Mouse (Mus musculus) ovary, adult 10 weeks (tissue): ENCODE data around the gene Ptpn6. TPM values are rescaled to one million over a fixed set of nuclear protein-coding genes. Genes with fewer than 3 reads are reported as not detected.

ENCODE experiments used
- polyA plus RNA-seq: library from polyadenylated mRNA; stranded (reverse); fragments of 350-450 nt; fragmentation: Illumina TruSeq; extraction: RNeasy Lipid Tissue Mini Kit (QIAGEN cat#74804); gene quantifications from one replicate; pipeline ENCODE4 v1.2.3, GENCODE M21; 2014

The Ptpn6 gene
- 4.1 TPM for polyA plus RNA-seq

DNA sequence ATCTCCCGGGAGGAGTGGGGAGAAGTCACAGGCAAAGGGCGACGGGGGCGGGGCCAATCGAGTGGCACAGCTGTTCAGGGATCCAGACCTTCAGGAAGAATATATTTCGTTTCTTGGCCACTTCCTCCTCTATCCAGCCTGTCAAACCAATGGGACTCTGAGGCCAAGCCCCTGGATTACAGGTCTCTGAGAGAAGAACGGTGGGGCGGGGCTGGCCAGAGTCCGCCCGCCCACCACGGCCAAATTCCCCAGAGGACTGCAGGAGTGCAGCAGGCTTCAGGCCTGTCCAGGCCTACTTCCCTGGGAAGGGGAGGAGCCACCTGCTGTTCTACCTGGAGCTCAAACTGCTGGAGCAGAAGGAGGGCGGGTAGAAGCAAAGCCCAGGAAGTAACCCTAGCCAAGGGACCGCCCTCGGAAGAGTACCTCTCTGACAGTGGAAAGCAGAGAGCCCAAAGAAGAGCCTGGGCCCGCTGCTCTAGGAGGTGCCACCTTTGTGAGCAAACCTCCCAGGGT, at the start of gene Ptpn6:
TSS of gene Ptpn6 (minus strand) at position 204 of the 513 bp plus-strand sequence.

DNA sequence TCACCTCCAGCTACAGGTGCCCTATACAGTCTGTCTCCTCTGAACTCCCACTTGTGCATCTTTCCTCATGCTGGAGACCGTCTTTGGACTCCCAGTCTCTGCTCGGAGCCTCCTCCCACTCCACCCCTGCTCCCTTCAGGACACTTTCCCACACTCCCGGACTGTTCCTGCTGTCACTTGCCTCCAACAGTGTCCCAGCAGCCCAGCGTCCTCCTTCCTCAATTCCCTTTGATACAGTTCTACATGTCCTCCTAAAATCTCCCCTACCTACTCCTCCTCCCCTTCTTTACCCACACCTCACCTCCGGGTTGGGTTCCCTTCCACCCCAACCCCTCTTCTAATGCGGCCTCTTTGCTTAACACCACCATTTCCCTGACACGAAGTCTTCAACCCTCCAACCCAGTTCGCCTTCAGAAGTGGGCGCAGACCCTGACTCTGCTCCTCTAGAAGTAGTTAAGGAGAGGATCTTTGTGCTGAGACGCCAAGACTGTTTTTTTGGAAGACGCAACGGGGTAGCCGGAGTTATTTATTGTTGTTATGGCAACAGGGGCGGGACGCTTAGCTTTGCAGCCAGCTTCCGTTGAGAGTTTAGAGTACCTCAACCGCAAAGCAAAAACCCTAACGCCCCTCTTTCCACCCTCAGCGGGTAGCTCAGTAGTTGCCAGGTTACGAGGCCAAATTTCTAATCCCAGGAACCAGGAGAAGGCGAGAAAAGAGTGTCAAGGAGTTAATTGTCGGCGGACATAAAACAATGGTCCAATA, 40.9 kb upstream of the Ptpn6 start, which contains the start of gene Lrrc23:
TSS of gene Lrrc23 (minus strand) at position 506 of the 762 bp plus-strand sequence.

DNA sequence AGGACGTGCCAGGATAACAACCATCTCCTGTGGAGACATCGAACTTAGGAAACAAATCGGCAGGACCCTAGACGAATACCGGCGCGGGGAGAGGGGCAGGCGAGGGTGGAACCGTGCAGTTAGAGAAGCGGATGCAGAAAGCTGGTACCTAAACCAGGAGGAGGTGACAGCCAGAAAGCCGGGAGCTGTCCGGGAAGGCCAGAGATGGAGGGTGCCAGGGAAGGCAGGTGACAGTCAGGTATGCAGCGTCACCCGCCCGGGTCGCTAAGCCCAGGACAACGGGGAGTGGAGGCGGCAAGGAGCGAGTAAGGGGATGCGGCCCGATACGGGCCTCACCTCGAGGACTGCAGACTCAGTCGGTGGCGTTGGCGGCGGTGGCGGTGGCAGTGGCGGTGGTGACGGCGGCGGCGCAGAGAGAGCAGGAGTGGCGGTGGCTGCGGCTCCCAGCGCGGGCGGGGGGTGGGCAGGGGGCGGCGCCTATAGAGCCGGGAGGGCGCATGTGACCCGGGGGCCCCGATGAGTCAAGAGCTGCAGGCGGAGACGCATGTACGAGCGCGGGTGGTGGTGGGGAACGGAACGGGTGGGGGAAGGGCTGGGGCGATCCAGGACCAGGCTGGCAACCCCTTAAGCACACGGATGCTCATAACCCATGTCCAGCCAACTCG, 30.7 kb upstream of the Ptpn6 start, which contains the start of gene Eno2:
TSS of gene Eno2 (minus strand) at position 573 of the 665 bp plus-strand sequence.

DNA sequence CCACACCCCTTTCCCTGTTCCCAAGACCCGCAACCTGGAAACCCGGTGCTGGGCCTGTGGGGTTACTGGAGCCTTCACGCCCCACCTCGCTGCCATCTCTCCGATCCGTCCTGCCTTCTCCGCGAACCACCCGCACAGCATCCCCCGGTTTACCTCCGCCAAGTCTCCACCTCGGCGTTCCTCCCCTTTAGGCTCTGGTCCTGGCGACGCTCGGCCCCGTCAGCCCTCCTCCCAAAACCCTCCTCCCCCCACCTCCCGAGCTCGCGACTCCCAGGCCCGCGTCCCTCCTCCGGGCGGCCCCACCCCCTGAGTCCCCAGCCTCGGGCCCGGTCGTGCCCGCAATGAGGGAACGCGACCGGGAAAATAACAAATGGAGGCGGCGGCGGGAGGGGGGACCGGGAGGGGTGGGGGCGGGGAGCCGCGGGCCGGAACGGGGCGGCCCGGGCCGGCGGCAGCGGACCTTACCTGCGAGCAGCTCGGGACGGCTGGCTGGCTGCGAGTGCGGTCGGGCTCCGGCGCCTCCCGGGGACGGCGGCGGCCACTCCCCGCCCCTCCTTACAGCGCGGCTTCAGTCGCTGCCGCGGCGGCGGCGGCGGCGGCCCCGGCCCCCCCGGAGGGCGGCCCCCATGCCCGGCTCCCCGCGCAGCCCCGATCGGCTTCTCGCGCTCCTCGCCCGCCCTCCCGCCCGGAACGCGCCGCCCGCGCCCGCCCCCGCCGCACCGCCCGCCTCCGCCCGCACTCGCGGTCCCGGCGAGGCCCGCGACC, 17.5 kb upstream of the Ptpn6 start, which contains the start of the genes Gm45234 and Atn1:
TSS of gene Gm45234 (minus strand) at position 191 of the 765 bp plus-strand sequence.
TSS of gene Atn1 (minus strand) at position 694 of the 765 bp plus-strand sequence.

GRCm38 (mm10) chr6:124740888-124741761, 2.6 kb upstream of the Ptpn6 start, which contains the start of gene Grcc10:
Gene Grcc10 (minus strand): TSS chr6:124741374.

DNA sequence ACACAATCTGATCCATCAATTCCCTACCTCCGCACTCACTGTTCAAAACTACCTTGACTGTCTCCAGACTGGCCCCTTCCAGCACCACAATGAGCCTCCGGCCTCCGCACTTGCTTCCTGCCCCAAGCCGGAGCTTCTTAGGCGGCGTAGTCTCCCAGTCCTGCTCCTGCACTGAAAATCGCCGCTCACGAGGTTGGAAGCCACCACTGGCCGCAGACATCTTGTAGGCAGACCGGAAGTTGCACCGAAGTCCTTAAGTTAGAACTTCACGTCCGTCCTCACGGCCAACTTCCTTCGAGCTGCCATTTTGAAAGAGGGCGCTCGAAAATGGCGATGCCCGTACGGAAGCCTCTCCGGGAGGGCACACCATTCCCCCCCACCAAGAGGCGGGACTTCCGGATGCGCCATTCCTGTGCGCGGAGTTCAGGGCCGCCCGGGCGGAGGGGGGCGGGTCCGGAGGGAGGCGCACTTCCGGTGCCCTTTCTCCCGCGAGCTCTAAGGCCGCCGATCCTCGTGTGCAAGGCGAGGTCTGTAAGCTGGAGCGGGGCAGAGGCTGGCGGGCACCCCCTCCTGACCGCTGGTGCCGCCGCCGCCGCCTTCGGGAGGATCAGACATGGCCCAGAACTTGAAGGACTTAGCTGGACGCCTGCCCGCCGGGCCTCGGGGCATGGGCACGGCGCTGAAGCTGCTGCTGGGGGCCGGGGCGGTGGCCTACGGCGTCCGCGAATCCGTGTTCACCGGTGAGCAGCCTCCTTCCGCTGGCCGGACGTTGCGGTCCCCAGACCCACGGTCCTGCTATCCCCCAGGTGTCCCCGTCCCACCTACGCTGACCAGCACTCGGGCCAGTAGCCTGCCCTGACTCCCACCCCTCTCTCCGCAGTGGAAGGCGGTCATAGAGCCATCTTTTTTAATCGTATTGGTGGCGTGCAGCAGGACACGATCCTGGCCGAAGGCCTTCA, 26.4 kb downstream of the Ptpn6 start, which contains the start of the genes Emg1 and Phb2:
TSS of gene Emg1 (minus strand) at position 355 of the 959 bp plus-strand sequence.
TSS of gene Phb2 (plus strand) at position 513 of the 959 bp plus-strand sequence.

Other genes starting within 250 kb of the Ptpn6 start
- gene C1rl, start 245.6 kb downstream of the Ptpn6 start, polyA plus RNA-seq, result 3.4 TPM
- 29.5 TPM for gene C1ra, start 226.3 kb downstream of the Ptpn6 start, polyA plus RNA-seq
- gene C1s1, start 196.4 kb downstream of the Ptpn6 start, polyA plus RNA-seq, result 221 TPM
- gene C1rb, start 168.4 kb downstream of the Ptpn6 start, polyA plus RNA-seq, result not detected
- gene C1s2, start 102.6 kb downstream of the Ptpn6 start, polyA plus RNA-seq, result 0.40 TPM
- gene Lpcat3, start 75.7 kb downstream of the Ptpn6 start, polyA plus RNA-seq, result 40.5 TPM
- gene Emg1, start 26.5 kb downstream of the Ptpn6 start, polyA plus RNA-seq, result 13.2 TPM
- 26.3 TPM for gene Phb2, start 26.4 kb downstream of the Ptpn6 start, polyA plus RNA-seq
- gene Grcc10, start 2.7 kb upstream of the Ptpn6 start, polyA plus RNA-seq, result 2.1 TPM
- not detected for gene Gm45234, start 17.3 kb upstream of the Ptpn6 start, polyA plus RNA-seq
- 0.66 TPM for gene Atn1, start 17.8 kb upstream of the Ptpn6 start, polyA plus RNA-seq
- 0.48 TPM for gene Eno2, start 31.0 kb upstream of the Ptpn6 start, polyA plus RNA-seq
- gene Lrrc23, start 41.0 kb upstream of the Ptpn6 start, polyA plus RNA-seq, result 3.8 TPM
- gene Spsb2, start 69.9 kb upstream of the Ptpn6 start, polyA plus RNA-seq, result not detected
- gene Tpi1, start 75.6 kb upstream of the Ptpn6 start, polyA plus RNA-seq, result 12.8 TPM
- gene Usp5, start 90.8 kb upstream of the Ptpn6 start, polyA plus RNA-seq, result 23.2 TPM
- 4.3 TPM for gene Cdca3, start 90.8 kb upstream of the Ptpn6 start, polyA plus RNA-seq
- gene Gnb3, start 101.6 kb upstream of the Ptpn6 start, polyA plus RNA-seq, result not detected
- 1.7 TPM for gene P3h3, start 119.0 kb upstream of the Ptpn6 start, polyA plus RNA-seq
- not detected for gene Gpr162, start 125.3 kb upstream of the Ptpn6 start, polyA plus RNA-seq
- 1.4 TPM for gene Cd4, start 149.5 kb upstream of the Ptpn6 start, polyA plus RNA-seq
- 0.23 TPM for gene Lag3, start 173.0 kb upstream of the Ptpn6 start, polyA plus RNA-seq
- 293 TPM for gene Ptms, start 181.4 kb upstream of the Ptpn6 start, polyA plus RNA-seq
- gene Mlf2, start 192.7 kb upstream of the Ptpn6 start, polyA plus RNA-seq, result 8.4 TPM
- gene Cops7a, start 226.8 kb upstream of the Ptpn6 start, polyA plus RNA-seq, result 18.8 TPM